Mouse (Mus musculus) urinary bladder, postnatal 10 days (tissue): ENCODE results near the gene Tmem128.

Experiments
- DNase-seq: peaks from one replicate; pipeline ENCODE4 v3.0.0; 2022; ENCODE audit warnings: low spot score

The Tmem128 gene

DNA sequence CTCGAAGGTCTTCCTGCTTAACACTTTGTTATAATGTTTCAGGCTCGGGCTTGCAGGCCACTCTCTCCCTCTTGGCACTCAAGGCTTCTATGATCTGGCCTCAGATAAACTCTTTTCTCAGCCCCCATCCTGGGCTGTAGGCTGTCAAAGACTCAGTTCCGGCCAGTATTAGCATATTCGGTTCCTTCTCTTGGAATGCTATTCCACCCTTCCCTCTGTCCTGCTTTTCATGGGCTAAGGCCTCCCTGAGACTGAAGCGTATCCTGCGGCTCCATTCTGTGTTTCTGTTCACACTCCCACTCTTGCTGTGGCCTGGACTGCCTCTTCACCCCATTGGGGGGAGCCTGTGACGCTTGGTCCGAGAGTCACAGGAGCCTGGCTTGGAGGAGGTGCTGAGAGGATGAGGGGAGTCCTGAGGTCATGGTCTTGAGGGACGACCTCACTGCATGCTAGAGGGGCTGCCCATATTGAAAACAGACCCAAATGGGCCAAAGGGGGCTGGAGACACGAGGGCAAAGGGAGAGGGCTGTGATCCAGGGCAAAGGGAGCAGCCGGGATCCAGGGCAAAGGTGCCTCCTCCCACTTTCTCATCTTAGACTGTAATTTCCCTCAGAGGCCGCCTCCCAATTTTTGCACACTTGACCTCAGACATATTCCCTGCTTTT, 18.1 kb downstream of the Tmem128 start:
- no peak for DNase-seq

DNA sequence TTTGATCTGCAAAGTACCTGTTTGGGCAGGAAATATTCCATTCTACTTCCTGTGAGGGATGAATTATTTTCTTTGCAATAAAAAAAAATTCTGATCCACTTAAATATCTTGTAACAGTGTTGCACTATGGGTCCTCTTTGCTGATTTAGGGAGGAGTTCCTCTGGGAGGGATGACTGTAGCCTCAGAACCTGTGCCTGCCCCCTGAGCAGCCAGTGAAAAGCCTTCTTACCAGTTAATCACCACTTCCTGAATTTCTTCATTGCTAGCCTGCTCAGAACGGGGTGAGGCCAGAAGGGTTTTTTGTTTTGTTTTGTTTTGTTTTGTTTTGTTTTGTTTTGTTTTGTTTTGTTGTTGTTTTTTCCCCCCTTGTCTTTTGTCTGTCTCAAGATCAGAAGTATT, 20.1 kb downstream of the Tmem128 start:
- DNase-seq, result no peak

DNA sequence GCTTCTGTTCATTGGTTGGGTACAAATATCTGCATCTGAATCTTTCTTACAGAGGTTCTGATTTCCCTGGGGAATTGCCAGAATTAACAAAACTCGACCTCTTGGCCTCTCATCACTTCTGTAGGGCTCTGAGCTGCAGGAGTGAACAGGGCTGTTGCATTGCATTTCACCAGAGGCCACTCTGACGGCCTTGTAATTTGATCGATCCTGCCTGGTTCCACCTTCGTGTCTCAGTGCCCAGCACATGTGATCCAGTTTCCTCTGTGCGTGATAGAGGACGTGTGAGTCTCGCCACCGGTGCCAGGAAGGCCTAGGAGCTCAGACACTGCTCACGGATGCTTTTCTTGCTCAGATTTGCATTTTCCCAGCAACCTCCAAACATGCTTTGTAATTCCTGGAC, 25.7 kb downstream of the Tmem128 start:
- no peak for DNase-seq

DNA sequence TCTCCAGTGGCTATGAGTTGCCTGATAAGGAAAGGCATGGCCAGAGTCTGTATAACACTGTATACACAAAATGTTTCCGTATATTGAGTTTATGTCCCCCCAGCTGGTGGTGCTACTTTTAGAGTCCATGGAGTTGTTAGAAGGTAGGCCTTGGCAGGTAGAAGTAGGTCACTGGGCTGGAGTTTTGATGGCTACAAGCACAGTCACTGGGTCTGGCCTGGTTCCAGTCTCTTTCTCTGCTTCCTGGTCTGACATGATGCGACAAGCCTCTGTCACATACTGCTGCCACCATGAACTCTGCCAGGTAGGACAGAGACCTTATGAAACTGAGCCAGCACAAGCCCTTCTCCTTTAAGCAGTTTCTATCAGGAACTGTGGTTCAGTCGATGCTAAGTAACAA, 28.5 kb downstream of the Tmem128 start:
- no peak for DNase-seq

DNA sequence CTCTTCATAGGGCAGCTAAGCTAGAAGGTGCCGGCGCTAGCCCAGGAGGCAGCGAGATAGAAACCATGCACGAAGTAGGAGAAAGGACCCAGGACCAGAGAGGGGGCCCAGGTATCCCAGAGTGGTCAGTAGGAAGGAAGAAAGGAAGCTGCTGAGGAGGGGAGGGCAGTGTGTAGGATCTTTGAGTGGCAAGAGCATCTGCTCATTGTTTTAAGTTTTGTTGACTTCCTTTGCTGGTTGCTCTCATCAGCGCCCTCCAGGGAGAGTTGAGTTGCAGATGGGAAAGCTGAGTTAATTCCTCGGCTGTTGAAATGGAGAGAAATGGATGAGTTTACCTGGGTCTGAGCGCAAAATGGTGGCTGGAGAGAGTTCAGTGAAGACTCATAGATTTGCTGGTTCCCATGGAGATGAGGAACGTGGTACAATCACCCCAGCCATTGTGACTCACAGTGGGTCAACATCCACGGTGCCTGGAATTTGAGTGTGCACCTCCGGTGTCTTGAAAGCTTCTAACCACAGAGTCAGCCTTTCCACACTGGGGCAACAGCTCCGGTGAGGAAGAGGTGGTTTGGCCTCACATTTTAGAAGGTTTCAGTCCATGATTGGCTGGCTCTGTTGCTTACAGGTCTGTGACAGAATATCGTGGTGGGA, 41.9 kb downstream of the Tmem128 start:
- DNase-seq, result no peak

DNA sequence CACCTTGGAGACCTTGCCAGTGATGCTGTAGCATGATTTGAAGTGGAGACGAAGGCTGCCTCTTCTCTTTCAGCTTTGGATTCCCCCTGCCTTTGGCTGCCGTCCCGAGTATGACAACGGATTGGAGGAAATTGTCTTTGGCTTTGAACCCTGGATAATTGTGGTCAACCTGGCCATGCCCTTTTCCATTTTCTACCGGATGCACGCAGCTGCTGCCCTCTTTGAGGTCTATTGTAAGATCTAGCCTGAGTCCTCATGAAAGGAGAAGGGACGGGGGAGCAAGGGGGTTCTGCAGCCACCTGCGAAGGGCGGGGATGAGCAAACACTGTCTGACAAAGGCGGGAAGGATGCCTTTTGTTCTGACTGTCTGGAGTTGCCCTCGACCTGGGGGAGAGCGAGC, 42.7 kb downstream of the Tmem128 start:
- DNase-seq, result no peak

DNA sequence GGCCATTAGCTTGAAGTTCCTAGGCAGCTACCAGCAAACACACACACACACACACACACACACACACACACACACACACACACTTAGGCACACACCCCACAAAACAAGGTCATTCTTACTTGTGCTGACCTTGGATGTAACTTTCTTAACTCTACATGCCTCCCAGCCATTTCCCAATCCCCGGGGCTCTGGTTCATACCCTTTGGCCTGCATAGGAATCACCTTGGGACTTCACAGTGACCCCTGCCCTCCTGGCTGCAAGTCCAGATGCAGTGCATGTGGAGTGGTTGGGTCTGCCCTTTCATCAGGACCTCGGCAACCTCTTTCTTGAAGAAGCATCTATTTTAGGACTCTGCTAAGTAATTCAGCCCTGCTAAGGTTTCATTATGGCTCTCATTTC, 45.3 kb downstream of the Tmem128 start:
- no peak for DNase-seq

DNA sequence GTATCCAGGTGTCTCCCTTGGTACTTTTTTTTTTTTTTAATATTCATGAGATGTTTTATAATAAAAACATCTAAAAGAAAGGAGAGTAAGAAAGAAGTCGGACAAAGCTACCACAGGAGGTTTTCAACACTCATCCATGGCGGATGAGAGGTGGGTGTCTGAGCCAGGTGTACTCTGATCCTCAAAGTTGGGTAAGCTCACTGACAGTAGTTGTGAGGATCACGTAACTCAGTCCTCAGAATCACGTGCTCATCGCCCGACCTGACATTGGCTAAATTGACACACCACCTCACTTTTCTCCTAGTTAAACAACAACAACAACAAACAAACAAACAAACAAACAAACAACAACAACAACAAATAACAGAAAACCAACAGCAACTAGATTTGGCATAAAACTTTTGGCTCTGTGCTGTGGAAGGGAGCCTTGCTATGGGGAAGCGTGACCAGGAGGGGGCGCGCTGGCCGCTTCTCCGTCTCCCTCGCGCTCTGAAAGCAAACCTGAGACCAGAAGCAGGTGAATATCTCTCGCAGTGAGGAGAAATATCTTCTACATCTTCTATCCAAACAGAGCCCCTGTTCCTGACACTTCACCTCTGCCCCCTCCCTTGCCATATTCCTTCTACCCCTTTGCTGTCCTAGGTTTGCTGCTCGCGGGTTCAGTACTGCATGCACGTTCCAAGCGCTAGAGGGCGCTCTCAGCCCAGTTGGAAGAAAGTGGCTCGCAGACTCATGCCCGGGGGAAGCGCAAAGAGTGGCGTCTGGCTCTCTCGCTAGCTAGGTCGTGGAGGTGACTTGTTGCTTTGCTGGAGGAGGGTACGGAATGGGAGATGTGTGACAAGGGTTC, 47.5 kb downstream of the Tmem128 start:
- DNase-seq, result peak; percentile 54

DNA sequence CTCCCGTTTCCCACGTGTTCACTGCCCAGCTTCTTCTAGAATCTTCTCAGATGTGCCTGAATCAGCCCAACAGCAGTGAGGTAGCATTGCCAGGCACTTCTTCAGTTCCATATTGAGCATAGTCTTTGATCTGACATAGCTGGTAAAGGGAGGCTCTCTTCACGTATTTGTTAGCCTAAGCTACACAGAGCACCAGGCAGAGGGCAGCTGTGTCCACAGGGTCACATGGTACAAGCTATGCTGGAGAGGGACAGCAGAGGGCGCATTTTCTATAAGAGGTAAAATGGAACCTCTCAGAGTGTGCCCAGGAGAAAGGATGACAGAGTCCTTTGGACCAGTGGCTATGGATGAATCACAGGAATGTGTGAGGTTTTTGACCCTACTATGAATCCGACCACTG, 48.9 kb downstream of the Tmem128 start:
- no peak for DNase-seq

DNA sequence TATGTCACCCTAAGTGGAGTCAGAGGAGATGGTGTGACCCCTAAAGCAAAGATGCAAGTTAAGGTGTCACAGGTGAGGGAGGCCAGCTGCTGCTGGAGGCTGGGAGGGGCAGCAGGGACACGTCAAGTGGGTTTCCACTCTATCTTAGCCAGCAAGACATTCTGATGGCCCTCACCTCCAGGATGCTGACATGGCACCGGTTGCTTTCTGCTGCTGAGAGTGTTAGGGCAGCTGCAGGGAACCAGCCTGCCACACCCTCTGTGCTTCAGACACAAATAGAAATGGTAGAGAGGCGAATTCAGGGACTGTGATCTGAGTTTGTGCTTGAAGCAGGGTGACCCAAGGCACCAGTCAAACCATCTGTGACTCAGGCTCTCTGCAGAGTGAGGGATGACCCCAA, 49.8 kb downstream of the Tmem128 start:
- DNase-seq, result no peak
